Mouse (Mus musculus) forebrain, embryonic 13.5 days (tissue): ENCODE data around the gene Terb1. TPM values are rescaled to one million over a fixed set of nuclear protein-coding genes. Genes with fewer than 3 reads are reported as not detected.

Source experiments
- ATAC-seq: fragments of 200-750 bp; cut with Nextera tagmentation; 2 replicates; pipeline ENCODE4 v1.8.0; 2017
- H3K27ac ChIP-seq: fragments of 300-500 bp; sonication (generic); 2 replicates; pipeline ENCODE4 v1.5.1; 2015; ENCODE audit warnings: inconsistent platforms, mild to moderate bottlenecking, moderate library complexity
- H3K27me3 ChIP-seq: fragments of 300-500 bp; sonication (generic); 2 replicates; pipeline ENCODE4 v1.6.1; 2015; ENCODE audit warnings: mild to moderate bottlenecking, inconsistent platforms
- H3K36me3 ChIP-seq: fragments of 300-500 bp; sonication (generic); 2 replicates; pipeline ENCODE4 v1.6.1; 2015; ENCODE audit warnings: mild to moderate bottlenecking, inconsistent platforms; ENCODE audit not compliant: poor library complexity, severe bottlenecking
- H3K4me1 ChIP-seq: fragments of 300-500 bp; sonication (generic); 2 replicates; pipeline ENCODE4 v1.6.1; 2015; ENCODE audit warnings: inconsistent platforms
- H3K4me2 ChIP-seq: fragments of 300-500 bp; sonication (generic); 2 replicates; pipeline ENCODE4 v1.6.1; 2015; ENCODE audit warnings: inconsistent platforms, mild to moderate bottlenecking, moderate library complexity
- H3K4me3 ChIP-seq: fragments of 300-500 bp; sonication (generic); 2 replicates; pipeline ENCODE4 v1.5.1; 2015; ENCODE audit warnings: mild to moderate bottlenecking, inconsistent platforms
- H3K9ac ChIP-seq: fragments of 300-500 bp; sonication (generic); 2 replicates; pipeline ENCODE4 v1.6.1; 2015; ENCODE audit warnings: mild to moderate bottlenecking, inconsistent platforms
- H3K9me3 ChIP-seq: fragments of 300-500 bp; sonication (generic); replicated peaks from 2 replicates; pipeline ENCODE4 v1.6.1; 2016; ENCODE audit warnings: inconsistent platforms
- WGBS: fragments of 180-500 bp; shearing (Covaris S2); methylation state at CpG from one replicate; pipeline ENCODE4 v1.1.7; 2015; 5-methylcytosine and 5-hydroxymethylcytosine counted together
- polyA plus RNA-seq: library from polyadenylated mRNA; unstranded; fragments of >200 nt; fragmentation: Nextera tagmentation; extraction: Ambion mirVana; gene quantifications from 2 replicates; pipeline ENCODE4 v1.2.1, GENCODE M21; 2015

The Terb1 gene
- polyA plus RNA-seq, 1 experiment from 2014 or later, result 0.08 TPM

DNA sequence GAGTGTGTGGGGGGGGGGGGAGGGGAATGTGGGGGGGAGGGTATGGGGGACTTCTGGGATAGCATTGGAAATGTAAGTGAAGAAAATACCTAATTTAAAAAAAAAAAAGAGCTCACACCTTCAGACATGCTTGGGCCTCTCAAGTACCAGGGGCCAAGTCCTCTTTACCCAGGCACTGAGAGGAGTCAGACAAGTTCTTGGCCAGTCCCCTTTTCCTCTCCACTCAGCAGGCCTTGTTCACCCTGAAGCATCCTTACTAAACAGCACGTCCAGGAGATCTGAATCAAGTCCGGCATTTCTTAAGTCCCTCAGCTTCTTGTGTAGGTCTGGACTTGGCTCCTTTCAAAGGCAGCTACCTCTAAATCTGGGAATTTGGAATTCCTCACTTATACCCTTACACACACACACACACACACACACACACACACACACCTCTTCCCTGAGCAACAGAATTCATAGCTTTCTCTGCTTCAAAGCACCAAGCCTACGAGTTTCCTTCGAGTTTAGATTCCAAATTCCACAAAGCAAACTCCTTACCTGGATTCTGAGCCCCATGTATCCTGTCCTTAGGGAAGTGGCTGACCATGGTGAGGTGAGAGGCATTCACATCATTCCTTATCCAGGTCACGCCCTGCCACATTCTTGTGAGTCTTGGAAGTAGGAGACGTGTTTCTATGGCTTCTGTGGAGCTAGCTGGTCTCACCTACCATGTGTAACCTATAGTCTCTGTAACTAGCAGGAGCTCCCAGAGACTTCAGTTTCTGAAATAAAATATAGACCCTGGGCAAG, 103.2 kb downstream of the Terb1 start:
- H3K27ac ChIP-seq, result no peak overlapping the region
- no peak overlapping the region for H3K4me2 ChIP-seq
- H3K27me3 ChIP-seq, result no peaks in the 10 kb centered on the region
- H3K9ac ChIP-seq, result no peak overlapping the region
- peaks cover 4% of the 10 kb centered on the region; the same call in 1 of the 2 replicates for H3K4me1 ChIP-seq
- no peaks in the 10 kb centered on the region for H3K36me3 ChIP-seq
- no peak for ATAC-seq
- H3K4me3 ChIP-seq, result no peak overlapping the region
- 85% methylated on average over 6 of the region's 6 CpGs for WGBS
- H3K9me3 ChIP-seq, result 0 out of 2 replicates have a peak, but pooled peaks cover 4% of the 10 kb centered on the region

DNA sequence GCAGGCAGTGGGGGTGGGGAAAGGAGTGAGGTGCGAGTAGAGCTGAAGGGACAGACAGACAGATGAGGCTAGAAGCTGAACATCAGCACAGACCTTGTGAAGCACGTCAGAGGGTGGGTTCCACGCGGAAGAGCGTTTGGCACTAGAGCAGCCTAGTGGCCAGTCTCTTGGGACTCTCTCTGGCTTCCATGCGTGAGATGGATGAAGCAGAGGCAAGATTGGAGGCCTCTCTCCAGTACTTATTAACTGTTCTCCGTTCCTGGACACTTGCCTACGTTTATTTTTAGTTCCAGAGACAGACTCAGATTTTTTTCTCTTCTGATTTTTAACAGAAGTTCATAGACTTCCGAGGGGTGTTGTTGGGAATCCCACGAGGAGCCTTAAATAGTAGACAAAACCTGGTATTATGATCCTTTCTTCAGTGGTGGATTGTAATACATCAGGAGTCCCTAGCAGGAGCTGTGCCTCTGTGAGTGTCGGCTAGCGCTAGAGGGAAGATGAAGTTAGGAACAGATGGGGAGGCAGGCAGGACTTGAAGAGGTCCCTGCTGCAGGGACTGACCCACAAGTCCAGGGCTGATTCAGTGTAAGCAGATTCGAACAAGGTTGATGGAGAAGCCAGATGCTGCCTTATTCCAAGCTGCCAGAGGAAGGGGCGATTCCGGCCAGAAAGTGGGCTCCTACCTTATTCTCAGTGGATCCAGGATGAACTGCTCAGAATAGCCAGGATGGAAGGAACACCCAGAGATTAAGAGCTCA, 104.1 kb downstream of the Terb1 start:
- Histone ChIP-seq H3K4me3 (no peak overlapping the region), H3K9ac (no peak overlapping the region), H3K36me3 (no peaks in the 10 kb centered on the region), H3K27ac (no peak overlapping the region), H3K4me2 (no peak overlapping the region), H3K9me3 (0 out of 2 replicates have a peak, but pooled peaks cover 4% of the 10 kb centered on the region), H3K27me3 (no peaks in the 10 kb centered on the region), H3K4me1 (peaks cover under 1% of the 10 kb centered on the region; the same call in 1 of the 2 replicates)
- no peak for ATAC-seq
- WGBS, result 81% methylated on average over 15 of the region's 15 CpGs

DNA sequence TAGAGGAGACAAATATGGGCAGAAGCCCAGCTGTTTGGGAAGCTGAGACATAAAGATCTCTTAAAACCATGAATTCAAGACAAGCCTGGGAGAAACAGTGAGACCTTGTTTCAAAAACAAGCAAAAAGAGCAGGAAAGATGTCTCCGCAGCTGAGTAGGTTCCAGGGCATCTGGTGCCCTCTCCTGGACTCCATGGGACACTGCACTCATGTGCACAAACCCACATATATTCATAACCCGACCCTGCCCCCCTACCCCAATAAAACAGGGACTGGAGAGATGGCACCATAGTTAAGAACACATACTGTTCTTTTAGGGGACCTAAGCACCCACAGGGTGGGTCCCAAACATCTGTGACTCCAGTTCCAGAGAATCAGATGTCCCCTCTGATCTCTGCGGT, 106.1 kb downstream of the Terb1 start:
- ATAC-seq, result no peak
- Histone ChIP-seq H3K9ac (no peak overlapping the region), H3K4me2 (no peak overlapping the region), H3K36me3 (no peaks in the 10 kb centered on the region), H3K4me3 (no peak overlapping the region), H3K4me1 (no peaks in the 10 kb centered on the region), H3K27ac (no peak overlapping the region), H3K27me3 (no peaks in the 10 kb centered on the region), H3K9me3 (0 out of 2 replicates have a peak, but pooled peaks cover 4% of the 10 kb centered on the region)
- WGBS, result 75% methylated on average over 3 of the region's 3 CpGs

Other genes with a start within 250 kb of the Terb1 start
- not detected in 2 replicates for gene Cmtm2a, start 216.7 kb downstream of the Terb1 start, polyA plus RNA-seq
- gene Gm45711, start 199.8 kb downstream of the Terb1 start, polyA plus RNA-seq, result not detected in 2 replicates
- gene Cmtm1, start 199.8 kb downstream of the Terb1 start, polyA plus RNA-seq, result not detected in 2 replicates
- gene Gm11020, start 188.3 kb downstream of the Terb1 start, polyA plus RNA-seq, result not detected in 2 replicates
- gene Cmtm2b, start 187.7 kb downstream of the Terb1 start, polyA plus RNA-seq, result not detected in 2 replicates
- 31.6 and 36.1 TPM in 2 replicates for gene Cmtm3, start 170.5 kb downstream of the Terb1 start, polyA plus RNA-seq
- 2.6 TPM in 2 replicates for gene Cmtm4, start 114.1 kb downstream of the Terb1 start, polyA plus RNA-seq
- 108 and 109 TPM in 2 replicates for gene Dync1li2, start 66.9 kb downstream of the Terb1 start, polyA plus RNA-seq
- 113 and 115 TPM in 2 replicates for gene Nae1, start 24.7 kb upstream of the Terb1 start, polyA plus RNA-seq
- 1.6 and 1.7 TPM in 2 replicates for gene Car7, start 24.8 kb upstream of the Terb1 start, polyA plus RNA-seq
- 15.2 and 17.2 TPM in 2 replicates for gene Pdp2, start 81.5 kb upstream of the Terb1 start, polyA plus RNA-seq
- gene Cdh16, start 114.5 kb upstream of the Terb1 start, polyA plus RNA-seq, result not detected in 2 replicates
- 1.3 and 2.4 TPM in 2 replicates for gene Rrad, start 121.4 kb upstream of the Terb1 start, polyA plus RNA-seq
- gene Ciao2b, start 132.1 kb upstream of the Terb1 start, polyA plus RNA-seq, result 140 and 149 TPM in 2 replicates
- not detected in 2 replicates for gene Ces2a, start 224.1 kb upstream of the Terb1 start, polyA plus RNA-seq